Mouse (Mus musculus) spleen, postnatal 4 days (tissue): Measurements from ENCODE around the gene Fmod.

Experiments
- DNase-seq, 2 experiments: peaks; one replicate each; pipeline ENCODE4 v3.0.0; 2022; ENCODE audit warnings: low spot score in 2 of 2

The Fmod gene

GRCm38 (mm10) chr1:134037172-134037571, at the start of gene Fmod:
TSS of gene Fmod (plus strand) at chr1:134037254.
- no peak for DNase-seq

GRCm38 (mm10) chr1:133988845-133989244, 48.2 kb upstream of the Fmod start:
- no peak for DNase-seq

- no peak for DNase-seq
These were observed 45.8 kb upstream of the Fmod start for GRCm38 (mm10) chr1:133991277-133991676.

DNA sequence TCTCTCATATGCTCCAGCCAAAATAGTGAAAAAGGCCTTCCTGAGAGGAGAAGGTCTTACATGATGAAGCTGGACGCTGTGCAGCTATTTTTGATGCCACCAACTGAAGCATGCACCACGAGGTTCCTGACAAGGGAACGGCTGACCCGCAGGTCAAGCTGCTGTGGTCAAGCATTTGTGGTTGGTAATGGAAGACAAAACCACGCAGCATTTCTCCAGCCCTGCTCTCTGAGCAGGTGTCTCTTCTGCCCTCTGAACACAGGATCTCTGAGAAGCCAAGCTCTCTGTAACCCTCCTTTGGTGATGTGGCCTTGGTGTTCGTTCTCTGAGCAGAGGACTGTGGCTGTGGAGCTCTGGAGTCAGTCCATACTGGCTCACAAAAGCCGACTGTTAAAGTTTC, 31.6 kb upstream of the Fmod start:
- no peak for DNase-seq

DNA sequence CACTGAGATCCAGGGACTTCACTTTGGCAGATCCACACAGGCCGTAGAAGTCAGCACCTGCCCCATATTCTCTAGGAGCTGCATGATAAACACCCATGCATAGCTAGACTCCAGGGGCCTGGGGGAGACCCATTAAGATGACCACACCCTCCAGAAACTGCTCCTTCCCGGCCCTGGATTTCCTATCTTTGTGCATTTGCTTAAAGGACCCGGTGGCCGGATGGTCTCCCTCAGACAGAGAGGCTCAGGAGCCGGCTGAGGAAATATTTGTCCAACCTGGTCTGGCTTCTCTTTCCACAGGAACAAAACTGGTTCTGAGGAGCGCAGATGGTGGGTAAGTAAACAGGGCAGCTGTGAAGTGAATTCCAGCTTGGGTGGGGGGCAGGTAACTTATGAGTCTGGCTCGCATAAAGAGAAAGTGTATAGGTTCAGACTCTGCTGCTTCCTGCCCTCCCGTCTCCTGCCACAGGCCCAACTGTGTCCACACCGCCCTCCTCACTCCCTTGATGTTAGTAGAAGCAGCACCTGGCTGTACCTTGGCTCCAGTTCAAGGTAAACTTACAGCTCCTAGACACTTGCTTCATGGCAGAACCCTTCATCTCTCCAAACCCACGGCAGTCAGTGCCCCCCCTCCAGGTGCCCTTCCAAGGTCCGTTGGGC, 30.8 kb upstream of the Fmod start:
- DNase-seq, result no peak

DNA sequence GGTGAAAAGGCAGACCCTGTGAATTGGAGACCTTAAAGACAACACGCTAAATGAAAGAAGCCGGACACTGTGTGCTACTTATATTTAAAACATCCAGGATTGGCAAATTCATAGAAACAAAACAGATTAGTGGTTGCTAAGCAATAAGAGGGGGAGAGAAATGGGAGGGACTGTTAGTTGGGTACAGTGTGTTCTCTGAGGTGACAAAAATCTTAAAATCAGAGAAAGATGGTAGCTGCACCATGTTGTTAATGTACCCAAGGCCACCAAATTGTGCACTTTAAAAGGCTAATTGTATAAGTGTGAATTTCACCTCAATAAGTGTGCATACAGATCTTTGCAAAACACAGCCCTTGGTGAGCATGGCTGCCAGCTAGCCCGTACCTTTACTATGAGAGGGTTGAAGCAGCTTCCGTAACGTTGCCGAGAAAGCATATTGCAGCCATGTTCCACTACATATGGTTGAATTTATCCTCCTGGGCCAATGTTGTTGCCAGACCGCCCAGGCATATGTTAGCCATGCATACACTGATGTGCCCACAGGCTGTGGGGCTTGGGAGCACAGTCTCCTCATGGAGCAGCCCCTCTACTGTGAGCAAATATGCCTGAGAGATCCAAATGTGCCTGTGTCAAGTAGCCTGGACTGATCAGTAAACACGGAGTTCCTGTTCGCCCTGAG, 12.6 kb upstream of the Fmod start:
- DNase-seq, result no peak

- DNase-seq, result no peak
These were observed 11.1 kb upstream of the Fmod start for GRCm38 (mm10) chr1:134025975-134026374.

DNA sequence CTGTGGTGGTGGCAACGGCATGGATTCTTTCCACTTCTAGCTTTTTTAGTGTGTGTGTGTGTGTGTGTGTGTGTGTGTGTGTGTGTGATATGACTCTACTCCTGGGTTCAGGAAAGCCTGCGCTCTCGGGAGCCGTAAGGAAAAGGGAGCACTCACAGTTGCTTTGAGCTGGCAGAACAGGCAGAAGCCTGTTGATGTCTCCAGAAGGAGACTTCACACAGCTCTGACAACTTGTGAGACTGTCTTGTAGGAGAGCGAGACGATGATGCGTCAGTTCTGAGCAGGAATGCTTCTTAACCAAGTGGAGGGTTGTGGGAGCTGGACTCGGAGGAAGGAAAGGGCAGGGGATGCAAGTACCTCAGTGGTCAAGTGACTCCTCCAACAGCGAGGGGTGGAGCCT, 10.3 kb upstream of the Fmod start:
- no peak for DNase-seq

DNA sequence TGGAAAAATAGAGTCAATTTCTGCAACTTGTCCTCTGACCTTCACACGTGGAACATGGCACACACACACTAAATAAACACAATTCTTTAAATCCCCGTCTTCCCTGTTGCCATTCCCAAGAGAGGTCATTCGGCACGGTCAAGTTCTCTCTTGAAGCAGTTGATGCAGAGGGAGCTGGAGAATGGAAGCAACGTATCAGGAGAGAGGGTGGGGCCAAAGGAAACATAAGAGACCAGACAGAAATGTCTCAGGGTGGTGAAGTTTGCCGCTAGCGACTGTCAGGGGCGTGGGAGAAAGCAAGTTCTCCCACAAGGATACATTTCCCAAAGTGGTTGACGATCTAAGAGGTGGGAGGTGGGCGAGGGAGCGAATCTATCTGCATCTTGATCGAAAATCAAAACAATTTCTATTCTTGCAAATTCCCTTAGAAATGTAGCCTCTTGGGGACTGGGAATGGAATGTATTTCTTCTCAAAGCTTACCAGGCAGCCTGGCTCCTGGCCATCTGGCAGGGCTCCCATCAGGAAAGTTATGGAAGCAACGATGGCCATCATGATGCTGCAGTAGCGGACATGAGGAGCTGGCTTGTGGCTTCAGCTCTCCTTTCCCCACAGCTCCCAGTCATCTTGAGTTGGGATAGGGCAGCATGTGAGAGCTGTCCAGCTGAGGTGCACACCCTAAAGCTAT, 8.8 kb upstream of the Fmod start:
- no peak for DNase-seq

DNA sequence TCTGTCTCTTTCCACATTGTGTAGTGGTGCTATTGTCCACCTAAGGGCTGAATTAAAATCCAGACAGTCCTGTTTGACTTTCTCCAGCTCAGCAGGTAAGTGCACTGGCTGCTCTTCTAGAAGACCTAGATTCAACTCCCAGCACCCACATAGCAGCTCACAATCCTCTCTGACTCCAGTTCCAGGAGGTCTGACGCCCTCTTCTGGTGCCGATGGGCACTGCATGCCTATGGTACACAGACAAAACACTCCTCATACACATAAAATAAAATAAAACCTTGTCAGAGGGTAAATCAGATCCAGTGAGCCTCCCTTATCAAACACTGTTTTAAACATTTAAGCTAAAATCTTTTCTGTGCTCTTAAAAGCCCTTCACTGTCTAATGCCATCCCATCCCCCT, 562 bp upstream of the Fmod start:
- DNase-seq, result no peak

GRCm38 (mm10) chr1:134038336-134038735, 1.3 kb downstream of the Fmod start:
- no peak for DNase-seq

DNA sequence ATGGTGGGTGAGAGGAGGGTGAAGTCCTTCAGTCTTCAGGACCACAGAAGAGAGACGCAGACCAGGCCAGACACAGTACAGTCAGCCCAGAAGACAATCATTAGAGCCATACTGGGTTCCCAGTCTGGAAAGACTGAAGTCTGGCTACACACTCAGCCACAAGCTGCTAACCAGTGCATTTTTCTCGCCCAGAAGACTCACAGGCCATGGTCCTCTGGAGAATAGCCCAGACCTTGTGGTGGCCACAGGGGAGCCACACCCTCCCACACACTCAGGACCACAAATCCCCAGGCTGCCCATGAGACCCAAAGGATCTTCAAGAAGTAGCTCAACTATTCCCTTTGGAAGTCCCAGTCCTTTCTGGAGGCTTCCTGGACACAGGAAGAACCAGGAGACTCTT, 2.3 kb downstream of the Fmod start:
- DNase-seq, result no peak

DNA sequence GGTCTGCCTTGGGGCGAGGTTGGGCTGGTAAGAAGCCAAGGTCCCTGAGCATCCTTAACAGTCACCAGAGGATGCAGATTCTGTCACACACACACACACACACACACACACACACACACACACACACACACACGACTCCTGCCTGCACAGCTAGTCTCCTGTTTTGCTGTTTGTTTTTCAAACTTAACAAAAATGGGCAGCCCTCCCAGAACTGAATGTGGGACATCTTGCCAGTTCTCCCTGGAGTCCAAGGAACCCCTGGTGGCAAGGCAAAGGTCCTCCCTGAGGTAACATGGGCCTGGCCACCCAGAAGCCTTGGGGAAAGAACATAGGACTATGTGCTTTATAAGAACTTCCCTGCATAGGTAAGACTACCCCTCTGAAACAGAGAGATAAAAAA, 4.8 kb downstream of the Fmod start:
- no peak for DNase-seq

DNA sequence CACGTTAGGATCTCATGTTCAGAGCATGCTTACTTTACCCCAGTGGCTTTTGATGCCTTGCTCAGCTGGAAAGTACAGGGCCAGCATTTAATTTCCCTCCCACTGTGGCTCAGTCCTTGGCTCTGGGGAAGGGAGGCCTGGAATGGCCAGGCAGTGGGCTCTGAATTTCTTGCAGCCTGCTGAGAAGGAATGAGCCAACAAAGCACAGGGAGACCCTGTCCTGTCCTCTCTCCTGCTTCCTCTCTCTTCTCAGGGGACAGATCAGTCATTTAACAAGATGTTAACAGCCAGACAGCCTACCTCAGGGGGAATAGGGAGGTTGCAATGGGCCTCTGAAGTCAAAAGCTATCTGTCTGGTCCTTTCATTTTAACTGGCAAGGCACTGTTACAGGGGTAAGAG, 5.3 kb downstream of the Fmod start:
- DNase-seq, result no peak

DNA sequence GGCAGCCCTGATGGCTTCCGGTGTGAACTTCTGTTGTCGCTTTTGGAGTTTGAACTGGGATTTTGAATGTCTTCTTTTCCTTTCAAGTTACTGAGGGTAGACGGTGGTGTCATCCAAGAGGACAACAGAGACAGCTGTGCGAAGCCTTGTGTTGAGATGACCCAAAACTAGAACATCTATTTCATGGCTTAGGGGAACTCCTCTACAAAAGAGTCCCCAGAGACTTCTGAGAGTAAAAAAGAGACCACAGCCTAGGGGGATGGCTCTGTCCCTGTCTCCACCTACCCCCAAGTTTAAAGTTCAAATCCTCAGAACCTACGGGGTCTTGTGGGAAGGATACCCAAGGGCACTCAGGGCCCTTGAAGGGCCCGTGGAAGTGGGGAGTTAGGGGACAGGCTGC, 7.8 kb downstream of the Fmod start:
- DNase-seq, result no peak

GRCm38 (mm10) chr1:134045971-134046370, 8.9 kb downstream of the Fmod start:
- peak in 1 of 2 experiments; percentile 51 for DNase-seq

- DNase-seq, result no peak
These were observed 9.3 kb downstream of the Fmod start for GRCm38 (mm10) chr1:134046387-134046786.

DNA sequence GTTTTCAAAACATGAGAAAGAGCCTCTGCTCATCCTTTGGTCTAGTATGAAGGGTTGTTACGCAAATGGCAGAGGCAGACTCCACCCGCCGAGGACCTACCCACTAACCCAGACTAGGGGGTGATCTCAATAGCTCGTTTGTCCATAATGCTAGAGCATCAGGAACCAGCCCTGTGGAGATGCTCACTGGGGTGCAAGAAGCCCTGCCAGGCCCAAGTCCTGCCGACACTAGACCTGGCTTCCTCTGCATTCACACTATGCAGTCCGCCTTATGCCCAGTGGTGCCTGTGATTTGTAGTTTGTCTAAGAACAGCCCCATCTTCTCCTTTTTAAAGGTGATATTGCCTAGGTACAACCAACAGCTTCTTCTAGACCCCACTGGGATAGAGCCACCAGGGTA, 10.4 kb downstream of the Fmod start:
- no peak for DNase-seq

DNA sequence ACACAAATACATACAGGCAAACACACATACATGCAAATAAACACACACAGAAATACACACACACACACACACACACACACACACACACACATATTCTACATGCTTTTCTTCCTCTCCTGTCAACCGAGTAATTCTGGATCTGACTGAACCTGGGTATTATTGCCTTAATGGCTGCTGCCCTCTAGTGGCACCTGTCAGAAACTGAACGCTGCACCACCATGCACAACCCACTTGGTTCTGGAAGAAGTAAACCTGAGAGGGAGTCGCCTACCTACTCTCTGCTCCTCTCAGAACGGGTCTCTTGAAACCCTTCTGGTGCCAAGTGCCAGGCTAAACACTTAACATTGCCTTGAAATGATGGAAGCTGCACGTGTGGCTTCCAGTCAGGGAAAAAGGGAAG, 11.7 kb downstream of the Fmod start:
- DNase-seq, result peak; percentile 69 to 82

DNA sequence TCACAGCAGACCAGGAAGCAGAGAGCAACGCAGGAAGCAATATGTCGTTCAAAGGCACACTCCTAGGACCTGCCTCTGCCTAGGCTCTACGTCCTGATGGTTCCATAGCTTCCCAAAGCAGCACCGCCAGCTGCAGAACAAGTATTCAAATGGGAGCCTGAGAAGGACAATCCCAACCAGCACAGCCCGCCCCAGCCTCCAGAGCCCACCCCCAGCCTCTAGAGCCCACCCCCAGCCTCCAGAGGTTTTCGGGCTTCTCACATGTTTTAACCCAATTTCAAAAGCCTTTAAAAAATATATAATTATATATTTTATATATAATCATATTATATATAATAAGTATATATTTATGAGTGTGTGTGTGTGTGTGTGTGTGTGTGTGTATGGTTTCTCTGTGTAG, 12.5 kb downstream of the Fmod start:
- no peak for DNase-seq

GRCm38 (mm10) chr1:134053207-134053606, 16.2 kb downstream of the Fmod start:
- peak; percentile 86 to 96 for DNase-seq

- DNase-seq, result no peak
These were observed 18.0 kb downstream of the Fmod start for GRCm38 (mm10) chr1:134055058-134055457.

- no peak for DNase-seq
These were observed 18.7 kb downstream of the Fmod start for GRCm38 (mm10) chr1:134055666-134056245.
